Mouse (Mus musculus) CD4-positive, CD25-positive, alpha-beta regulatory T cell, adult 2 months (primary cell): Measurements from ENCODE around the gene Akp3.
A peak's percentile ranks its signal among the peaks of the same experiment; 100 is the strongest.

Experiments used
- DNase-seq: peaks from one replicate; pipeline ENCODE4 v3.0.0-alpha.2; 2012; ENCODE audit warnings: low read depth, low spot score

Akp3 gene

DNA sequence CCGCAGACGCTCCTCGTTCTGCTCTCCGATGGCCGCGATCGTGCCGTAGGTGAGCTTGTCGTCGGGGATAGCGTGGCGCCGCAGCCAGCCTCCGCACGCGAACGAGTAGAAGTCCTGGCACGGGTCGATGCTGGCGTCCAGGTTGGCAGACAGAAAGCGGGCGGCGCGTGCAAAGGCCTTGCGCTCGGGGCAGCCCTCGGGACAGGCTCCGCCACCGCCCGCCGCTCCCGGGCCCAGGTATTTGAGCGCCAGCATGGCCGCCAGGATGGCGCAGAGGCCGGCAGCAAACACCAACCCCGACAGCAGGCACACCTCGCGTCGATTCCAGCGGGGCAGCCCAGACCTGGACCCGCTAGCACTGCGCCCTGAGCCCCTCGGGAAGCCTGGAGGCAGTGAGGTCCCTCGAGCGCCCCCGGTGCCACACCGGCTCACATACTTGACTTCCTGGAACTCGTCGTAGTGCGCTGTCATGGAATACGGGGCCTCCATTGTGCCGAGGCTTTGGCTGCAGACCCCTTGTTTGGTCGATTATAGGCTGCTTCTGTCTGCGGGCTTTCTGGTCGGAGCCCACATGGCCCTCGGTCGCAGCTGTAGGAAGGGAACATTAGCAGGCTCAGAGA, 29.8 kb downstream of the Akp3 start:
- no peak for DNase-seq

DNA sequence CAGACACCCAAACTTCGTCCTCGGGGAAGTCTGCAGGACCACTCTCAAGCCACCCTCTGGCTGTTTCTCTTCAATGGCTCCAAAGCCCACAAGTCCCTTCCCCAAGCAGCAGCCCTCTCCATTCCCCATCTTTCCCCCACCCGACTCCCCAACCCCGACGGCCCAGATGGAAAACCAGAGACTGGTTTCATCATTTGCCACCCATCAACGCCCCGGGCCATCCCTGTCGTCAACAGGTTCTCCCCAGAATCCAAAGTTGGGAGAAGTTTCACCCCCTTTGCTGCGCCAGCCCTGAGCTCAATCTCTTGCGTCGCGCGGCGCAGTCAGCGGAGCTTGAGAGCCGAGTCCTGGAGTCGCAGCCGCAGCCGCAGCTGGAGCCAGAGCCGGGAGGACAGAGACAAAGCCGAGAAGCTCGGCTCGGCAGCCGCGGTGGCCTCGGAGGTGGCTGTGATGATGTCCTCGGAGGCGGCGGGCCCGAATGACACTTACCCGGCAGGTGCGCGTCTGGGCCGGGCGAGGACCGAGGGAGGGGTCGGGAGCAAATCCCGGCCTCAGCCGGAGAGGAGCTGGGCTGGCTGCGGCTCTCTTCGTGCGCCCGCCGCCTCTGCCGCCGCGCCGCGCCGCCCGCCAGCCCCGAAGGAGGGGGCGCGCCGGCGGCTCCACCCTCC, 30.9 kb downstream of the Akp3 start:
- no peak for DNase-seq

DNA sequence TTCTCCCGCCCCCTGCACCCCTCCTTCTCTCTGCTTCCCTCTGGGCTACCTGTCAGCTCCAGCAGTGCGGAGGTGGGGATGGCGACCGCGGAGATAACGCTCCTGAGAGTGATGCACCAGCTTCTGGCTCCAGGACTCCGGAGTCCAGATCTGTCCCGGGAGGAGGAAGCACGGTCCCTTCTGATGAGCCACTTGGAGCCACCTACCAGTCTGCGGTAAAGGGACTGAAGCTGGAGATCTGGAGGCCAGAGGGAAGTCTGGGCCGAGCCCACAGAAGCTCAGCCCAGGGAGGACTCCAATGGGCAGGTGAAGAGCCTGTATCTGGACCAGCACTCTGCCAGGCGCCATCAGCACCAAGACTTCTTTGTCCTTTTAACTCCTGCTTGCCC, 31.4 kb downstream of the Akp3 start, which contains the start of gene Ecel1:
Ecel1 (minus strand) TSS at position 323 of the 389 bp plus-strand sequence.
- no peak for DNase-seq

DNA sequence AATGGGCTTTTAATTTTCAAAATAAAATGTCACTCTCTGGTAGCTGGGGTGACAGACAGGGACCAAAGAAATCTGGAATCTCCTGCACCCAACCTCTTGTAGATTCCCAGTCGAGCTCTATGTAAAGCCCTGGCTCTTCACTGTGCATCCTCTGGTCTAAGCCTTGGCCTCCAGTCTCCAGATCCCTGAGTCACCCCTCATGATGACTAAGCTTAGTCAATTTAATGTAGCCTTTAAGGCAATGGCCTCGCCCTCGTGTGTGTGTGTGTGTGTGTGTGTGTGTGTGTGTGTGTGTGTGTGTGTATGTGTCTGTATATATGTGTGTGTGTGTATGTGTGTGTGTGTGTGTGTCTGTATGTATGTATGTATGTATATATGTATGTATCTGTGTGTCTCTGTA, 34.6 kb downstream of the Akp3 start:
- no peak for DNase-seq

DNA sequence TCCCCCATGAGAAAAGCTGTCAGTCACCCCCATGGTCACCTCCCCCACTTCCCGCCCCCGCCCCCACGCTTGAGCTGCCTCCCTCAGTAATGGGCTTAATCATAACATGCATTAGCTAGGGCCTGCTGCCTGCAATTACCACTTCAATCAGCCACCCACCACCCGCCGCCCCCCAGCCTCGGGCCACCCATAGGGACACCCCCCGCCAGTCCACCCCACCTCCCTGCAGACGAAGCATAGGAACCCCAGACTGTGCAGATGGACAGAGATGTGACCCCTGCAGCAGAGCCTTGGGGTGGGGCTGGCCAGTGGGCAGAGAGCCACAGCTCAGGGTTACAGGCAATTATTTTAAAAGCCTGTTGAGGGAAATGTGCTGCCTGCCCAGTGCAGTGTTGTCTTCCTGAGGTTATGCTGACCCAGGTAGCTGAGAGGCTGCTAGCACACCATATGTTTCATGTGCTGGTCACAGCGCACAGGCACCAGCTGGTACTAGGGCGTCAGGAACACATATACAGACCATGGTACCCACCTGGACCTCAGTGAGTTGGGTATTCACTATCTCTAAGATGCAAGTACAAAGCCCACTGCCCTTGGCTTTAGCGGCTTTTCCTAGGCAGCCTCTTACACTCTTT, 39.5 kb downstream of the Akp3 start:
- DNase-seq = no peak

DNA sequence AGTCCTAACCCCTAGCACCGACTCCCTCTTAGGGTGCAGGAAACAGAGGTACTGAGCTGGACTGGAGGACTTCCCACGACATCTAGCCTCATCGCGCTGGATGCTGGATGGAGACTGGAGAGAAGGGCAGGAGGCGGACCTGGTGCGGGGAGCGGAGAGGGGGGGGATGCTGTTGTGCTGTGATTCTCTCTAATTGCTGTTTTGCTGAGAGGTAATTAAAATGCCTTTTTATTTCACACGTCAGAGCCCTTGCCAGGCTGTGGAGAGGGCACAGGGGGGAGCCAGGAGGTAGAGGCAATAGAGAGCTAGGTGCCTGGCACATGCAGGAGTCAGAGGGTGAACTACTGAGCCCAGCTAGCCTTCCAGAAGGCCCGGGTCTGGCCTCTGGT, 40.0 kb downstream of the Akp3 start:
- DNase-seq = no peak

DNA sequence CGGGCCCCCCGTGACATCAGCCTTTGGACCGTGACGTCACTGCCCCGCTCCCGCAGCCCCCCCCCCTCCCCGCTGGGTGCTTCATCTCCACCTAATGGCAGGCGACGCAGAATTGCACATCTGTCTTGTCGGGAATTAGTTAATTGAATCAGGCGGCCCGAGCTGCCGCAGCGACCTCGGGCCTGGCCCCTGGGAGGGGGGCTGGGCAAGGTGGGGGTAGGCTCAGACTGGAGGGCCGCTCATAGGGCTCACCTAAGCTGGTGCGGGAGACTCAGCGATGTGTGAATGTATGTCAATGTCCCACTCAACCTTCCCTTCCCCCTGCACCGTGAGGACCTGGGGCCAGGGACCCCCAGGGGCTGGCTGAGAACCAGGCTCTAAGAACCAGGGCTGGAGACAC, 45.7 kb downstream of the Akp3 start:
- no peak for DNase-seq

DNA sequence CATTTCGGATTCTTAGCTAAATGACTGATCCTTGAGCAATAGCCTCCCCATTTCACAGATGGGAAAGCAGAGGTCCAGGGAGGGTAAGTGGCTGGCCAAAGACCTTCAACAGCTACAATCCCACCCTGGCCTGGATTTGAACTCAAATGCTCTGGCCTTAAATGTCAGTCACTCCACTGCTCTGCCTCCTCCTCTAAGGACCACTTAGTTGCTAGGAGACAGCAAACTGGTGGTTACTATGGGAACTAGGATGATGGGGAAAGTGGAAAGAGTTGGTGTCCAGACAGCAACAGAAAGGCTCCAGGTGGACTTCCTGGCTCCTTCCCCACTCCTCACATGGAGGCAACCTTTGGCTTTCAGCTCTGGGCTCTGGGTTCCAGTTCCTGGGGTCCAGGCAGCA, 46.5 kb downstream of the Akp3 start:
- DNase-seq = no peak

DNA sequence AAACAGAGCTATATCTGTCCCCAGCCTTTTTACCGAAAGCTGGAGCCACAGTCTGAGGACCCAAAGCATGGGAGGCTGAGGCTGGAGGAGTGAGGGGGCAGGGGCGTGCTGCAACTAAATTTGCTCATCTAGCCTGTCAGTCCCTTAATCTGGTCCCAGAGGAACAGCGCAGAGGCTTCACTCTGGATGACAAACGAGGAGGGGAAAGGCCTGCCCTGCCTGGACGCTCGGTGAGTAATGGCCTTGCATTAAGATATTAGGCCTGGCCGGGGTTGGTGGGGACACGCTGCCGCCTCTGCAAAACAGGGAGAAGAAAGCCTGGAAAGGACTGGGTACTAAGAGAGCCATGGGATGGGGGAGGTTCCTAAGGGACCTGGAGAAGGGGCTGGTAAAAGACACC, 47.5 kb downstream of the Akp3 start:
- DNase-seq = no peak

DNA sequence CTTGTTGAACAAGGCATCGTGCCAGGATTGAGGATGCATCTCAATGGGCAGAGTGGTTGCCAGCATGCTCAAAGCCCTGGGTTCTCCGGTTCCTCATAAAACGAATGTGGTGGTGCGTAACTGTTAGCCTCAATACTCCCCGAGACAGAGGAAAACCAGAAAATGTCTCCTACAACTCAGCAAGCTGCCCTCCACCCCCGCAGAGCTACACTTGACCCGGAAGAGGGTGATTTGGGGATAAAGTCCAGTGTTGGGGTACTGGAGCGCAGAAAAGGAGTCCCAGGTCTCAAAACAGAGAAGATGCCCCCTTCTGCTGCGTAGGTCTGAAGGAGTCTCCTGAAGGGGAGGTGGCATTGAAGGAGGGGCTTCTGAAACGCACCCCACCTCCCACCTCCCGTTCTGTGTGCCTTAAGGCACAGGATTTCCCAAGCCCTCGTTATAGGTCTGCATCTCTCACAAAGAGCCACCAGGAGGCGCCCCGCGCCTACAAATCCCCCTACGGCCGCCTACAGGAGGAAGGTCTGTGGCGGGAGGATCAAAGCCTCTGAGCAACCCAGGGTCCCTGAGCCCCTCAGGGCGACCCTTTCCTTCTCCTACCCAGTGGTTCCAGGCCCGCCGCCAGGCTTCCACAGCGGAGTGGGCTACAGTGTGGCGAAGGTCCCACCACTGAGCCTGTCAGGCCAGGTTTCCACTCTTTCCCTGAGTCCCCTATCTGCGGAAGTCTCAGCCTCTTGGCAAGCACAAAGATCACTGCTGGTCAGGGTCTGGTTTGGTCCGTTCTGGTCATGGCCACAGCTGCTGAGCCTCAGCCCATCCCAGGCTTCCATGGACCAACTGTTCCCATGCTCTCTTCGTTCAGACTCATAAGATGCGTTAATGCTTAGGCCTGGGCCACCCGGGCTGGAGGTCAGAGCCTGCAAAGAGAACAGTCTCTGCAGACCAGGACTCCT, 49.5 kb downstream of the Akp3 start:
- peak; percentile 70 for DNase-seq

DNA sequence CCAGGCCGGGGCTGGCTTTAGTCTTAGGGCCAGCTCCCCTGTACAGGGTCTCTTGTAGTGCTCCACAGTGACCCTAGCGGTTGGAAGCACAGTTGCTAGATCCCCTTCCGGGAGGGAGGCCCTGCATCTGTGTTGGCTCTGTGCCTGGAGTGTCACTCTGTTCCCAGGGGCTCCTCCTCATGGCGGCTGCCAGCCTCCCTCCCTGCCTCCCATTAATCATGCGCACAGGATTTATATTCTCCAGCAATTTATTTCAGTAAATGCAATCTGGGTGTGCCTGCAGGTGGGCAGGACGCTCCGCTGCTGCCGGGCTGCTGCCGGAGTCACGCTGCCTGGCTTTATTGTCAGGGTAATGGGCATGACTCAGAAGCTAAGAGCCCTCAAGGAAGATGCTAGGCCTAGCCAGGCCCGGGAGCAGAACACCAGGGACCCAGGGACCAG, 51.1 kb downstream of the Akp3 start:
- no peak for DNase-seq
